Mouse (Mus musculus) forebrain, embryonic 10.5 days (tissue): ENCODE measurements around the gene Ficd. TPM values are rescaled to one million over a fixed set of nuclear protein-coding genes. Genes with fewer than 3 reads are reported as not detected.

Source experiments
- DNase-seq: peaks from one replicate; pipeline ENCODE4 v3.0.0-alpha.2; 2017; ENCODE audit warnings: low spot score; ENCODE audit errors: extremely low spot score
- H3K27ac ChIP-seq: fragments of 300-500 bp; sonication (generic); 2 replicates; pipeline ENCODE4 v1.5.1; 2016; ENCODE audit warnings: mild to moderate bottlenecking
- H3K27me3 ChIP-seq: fragments of 300-500 bp; sonication (generic); 2 replicates; pipeline ENCODE4 v1.6.1; 2016; ENCODE audit warnings: mild to moderate bottlenecking; ENCODE audit not compliant: poor library complexity, severe bottlenecking
- H3K36me3 ChIP-seq: fragments of 300-500 bp; sonication (generic); replicated peaks from 2 replicates; pipeline ENCODE4 v1.6.1; 2016; ENCODE audit warnings: mild to moderate bottlenecking, moderate library complexity
- H3K4me1 ChIP-seq: fragments of 300-500 bp; sonication (generic); 2 replicates; pipeline ENCODE4 v1.6.1; 2016
- H3K4me3 ChIP-seq: fragments of 300-500 bp; sonication (generic); 2 replicates; pipeline ENCODE4 v1.5.1; 2016; ENCODE audit warnings: mild to moderate bottlenecking, moderate library complexity
- H3K9me3 ChIP-seq: fragments of 300-500 bp; sonication (generic); 2 replicates; pipeline ENCODE4 v1.6.1; 2016; ENCODE audit warnings: mild to moderate bottlenecking, moderate library complexity
- WGBS: fragments of 180-500 bp; shearing (Covaris S2); methylation state at CpG from one replicate; pipeline ENCODE4 v1.1.7; 2016; 5-methylcytosine and 5-hydroxymethylcytosine counted together
- polyA plus RNA-seq: library from polyadenylated mRNA; unstranded; fragments of >200 nt; fragmentation: Nextera tagmentation; extraction: Ambion mirVana; gene quantifications from 2 replicates; pipeline ENCODE4 v1.2.1, GENCODE M21; 2016

Gene Ficd
- polyA plus RNA-seq, 1 experiment from 2014 or later, result 2.9 TPM

- Histone ChIP-seq H3K36me3 (peaks cover 27% of the 10 kb centered on the region), H3K4me1 (peaks cover 37% of the 10 kb centered on the region), H3K4me3 (peak overlapping the region; percentile 82), H3K9me3 (no peaks in the 10 kb centered on the region), H3K27ac (peak overlapping the region; percentile 91), H3K27me3 (no peaks in the 10 kb centered on the region)
- 31% methylated on average over 7 of the region's 7 CpGs for WGBS
- no peak for DNase-seq
These were observed 619 bp upstream of the Ficd start for GRCm38 (mm10) chr5:113735023-113735344.

- H3K36me3 ChIP-seq, result peaks cover 38% of the 10 kb centered on the region
- WGBS, result 6% methylated on average over 10 of the region's 10 CpGs
- H3K27ac ChIP-seq, result peak overlapping the region; percentile 91
- peak overlapping the region; percentile 82 for H3K4me3 ChIP-seq
- no peak for DNase-seq
- peaks cover 27% of the 10 kb centered on the region for H3K4me1 ChIP-seq
- H3K9me3 ChIP-seq, result no peaks in the 10 kb centered on the region
- no peaks in the 10 kb centered on the region for H3K27me3 ChIP-seq
These were observed 505 bp downstream of the Ficd start for GRCm38 (mm10) chr5:113736113-113736502.

- DNase-seq, result no peak
- H3K27me3 ChIP-seq, result no peaks in the 10 kb centered on the region
- WGBS, result 46% methylated on average over 15 of the region's 15 CpGs
- no peaks in the 10 kb centered on the region for H3K9me3 ChIP-seq
- peak overlapping the region; percentile 91; the same call in 1 of the 2 replicates for H3K27ac ChIP-seq
- peaks cover 43% of the 10 kb centered on the region for H3K36me3 ChIP-seq
- H3K4me3 ChIP-seq, result peak overlapping the region; percentile 82
- peaks cover 27% of the 10 kb centered on the region for H3K4me1 ChIP-seq
These were observed 1.0 kb downstream of the Ficd start for GRCm38 (mm10) chr5:113736522-113737164.

- Histone ChIP-seq H3K4me3 (no peak overlapping the region), H3K27me3 (no peaks in the 10 kb centered on the region), H3K9me3 (no peaks in the 10 kb centered on the region), H3K36me3 (peaks cover 54% of the 10 kb centered on the region), H3K4me1 (peaks cover 27% of the 10 kb centered on the region), H3K27ac (no peak overlapping the region)
- DNase-seq, result no peak
- WGBS, result 89% methylated on average over 11 of the region's 11 CpGs
These were observed 2.1 kb downstream of the Ficd start for GRCm38 (mm10) chr5:113737607-113738237.

GRCm38 (mm10) chr5:113747629-113748028 lies 12.0 kb downstream of the Ficd start:
- H3K4me3 ChIP-seq, result no peak overlapping the region
- H3K27me3 ChIP-seq, result no peaks in the 10 kb centered on the region
- DNase-seq, result no peak
- peaks cover 100% of the 10 kb centered on the region for H3K36me3 ChIP-seq
- no peaks in the 10 kb centered on the region for H3K4me1 ChIP-seq
- H3K27ac ChIP-seq, result no peak overlapping the region
- no peaks in the 10 kb centered on the region; the same call in 1 of the 2 replicates for H3K9me3 ChIP-seq
- WGBS, result 94% methylated on average over 5 of the region's 5 CpGs

GRCm38 (mm10) chr5:113748556-113749331 lies 13.1 kb downstream of the Ficd start:
- WGBS, result 91% methylated on average over 13 of the region's 13 CpGs
- no peaks in the 10 kb centered on the region for H3K27me3 ChIP-seq
- no peaks in the 10 kb centered on the region; the same call in 1 of the 2 replicates for H3K9me3 ChIP-seq
- H3K36me3 ChIP-seq, result peaks cover 100% of the 10 kb centered on the region
- no peak overlapping the region for H3K4me3 ChIP-seq
- DNase-seq, result no peak
- no peaks in the 10 kb centered on the region for H3K4me1 ChIP-seq
- no peak overlapping the region for H3K27ac ChIP-seq

GRCm38 (mm10) chr5:113751521-113752157 lies 16.0 kb downstream of the Ficd start:
- Histone ChIP-seq H3K4me1 (no peaks in the 10 kb centered on the region), H3K4me3 (no peak overlapping the region), H3K27me3 (no peaks in the 10 kb centered on the region), H3K9me3 (no peaks in the 10 kb centered on the region; the same call in 1 of the 2 replicates), H3K36me3 (peaks cover 100% of the 10 kb centered on the region), H3K27ac (no peak overlapping the region)
- 94% methylated on average over 9 of the region's 9 CpGs for WGBS
- no peak for DNase-seq

GRCm38 (mm10) chr5:113755347-113756030 lies 19.9 kb downstream of the Ficd start:
- 92% methylated on average over 15 of the region's 15 CpGs for WGBS

GRCm38 (mm10) chr5:113761585-113761984 lies 26.0 kb downstream of the Ficd start:
- no peak for DNase-seq
- H3K27me3 ChIP-seq, result no peaks in the 10 kb centered on the region
- WGBS, result 96% methylated on average over 2 of the region's 2 CpGs
- H3K27ac ChIP-seq, result no peak overlapping the region
- no peaks in the 10 kb centered on the region for H3K9me3 ChIP-seq
- H3K4me1 ChIP-seq, result no peaks in the 10 kb centered on the region
- peaks cover 100% of the 10 kb centered on the region for H3K36me3 ChIP-seq
- H3K4me3 ChIP-seq, result no peak overlapping the region

More at GRCm38 (mm10) chr5:113755347-113756030, 19.9 kb downstream of the Ficd start:
- DNase-seq, result no peak
- H3K4me1 ChIP-seq, result no peaks in the 10 kb centered on the region
- H3K27me3 ChIP-seq, result no peaks in the 10 kb centered on the region
- H3K9me3 ChIP-seq, result no peaks in the 10 kb centered on the region
- H3K36me3 ChIP-seq, result peaks cover 100% of the 10 kb centered on the region
- no peak overlapping the region for H3K27ac ChIP-seq
- H3K4me3 ChIP-seq, result no peak overlapping the region

GRCm38 (mm10) chr5:113764426-113764825 lies 28.8 kb downstream of the Ficd start:
- no peak for DNase-seq
- Histone ChIP-seq H3K4me3 (no peak overlapping the region), H3K27me3 (no peaks in the 10 kb centered on the region), H3K4me1 (peaks cover 11% of the 10 kb centered on the region), H3K9me3 (no peaks in the 10 kb centered on the region), H3K36me3 (peaks cover 100% of the 10 kb centered on the region), H3K27ac (no peak overlapping the region)
- WGBS, result 90% methylated on average over 7 of the region's 7 CpGs

GRCm38 (mm10) chr5:113765641-113766526 lies 30.3 kb downstream of the Ficd start:
- peaks cover 90% of the 10 kb centered on the region for H3K36me3 ChIP-seq
- WGBS, result 92% methylated on average over 13 of the region's 13 CpGs
- H3K9me3 ChIP-seq, result no peaks in the 10 kb centered on the region
- H3K27ac ChIP-seq, result no peak overlapping the region
- no peak overlapping the region for H3K4me3 ChIP-seq
- DNase-seq, result no peak
- no peaks in the 10 kb centered on the region for H3K27me3 ChIP-seq
- peaks cover 25% of the 10 kb centered on the region for H3K4me1 ChIP-seq
